Comparison of ENCODE assay signal across 16 mouse cellular contexts in the genomic region with DNA sequence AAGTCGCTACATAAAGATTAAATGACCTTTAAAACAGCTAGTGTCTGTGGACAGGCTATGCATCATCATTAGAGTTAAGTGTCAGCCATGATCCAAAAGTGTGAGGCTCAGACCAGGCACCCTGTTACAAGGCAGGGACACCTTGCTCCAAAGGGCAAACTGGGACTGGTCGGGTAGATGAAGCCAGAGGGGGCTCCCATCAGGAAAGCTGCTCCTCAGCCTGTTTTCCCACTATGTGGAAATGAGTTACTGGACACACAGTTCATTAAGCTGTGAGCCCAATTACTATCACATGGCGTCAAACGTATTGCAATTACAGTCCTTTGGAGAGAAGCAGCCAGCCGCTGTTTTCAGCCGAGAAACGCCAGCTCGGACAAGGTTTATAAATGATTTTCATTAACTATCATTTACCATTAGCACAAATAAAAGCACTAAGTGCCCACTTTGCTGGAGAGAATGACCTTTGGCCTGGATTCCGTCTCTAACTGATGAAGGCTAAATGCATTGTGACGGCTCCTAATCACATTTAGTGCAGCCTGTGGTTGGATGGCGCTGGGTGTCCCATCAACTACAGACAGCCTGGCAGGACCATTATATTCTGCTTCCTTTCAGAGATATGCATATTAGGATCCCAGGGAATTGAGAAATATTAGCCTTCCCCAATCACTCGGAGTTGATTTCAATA.
DNase-seq lines count a peak whose midpoint lies in the region; ATAC-seq and TF ChIP-seq lines count a peak whose summit lies in the region.
"Had no signal": no experiment of that assay in that cellular context is flagged by ENCODE, and none has a peak within 500 bp of the region (broad histone marks: within the 10 kb centered on the region; RNA-seq: fewer than 3 reads in every experiment).

No protein-coding gene starts in this region.

- H3K4me3 ChIP-seq in midbrain, embryonic 11.5 days (ENCODE audit: low read depth, low read length) = no peak overlapping the region
- no peak overlapping the region for H3K4me3 ChIP-seq in midbrain, embryonic 10.5 days
- H3K4me3 ChIP-seq in hindbrain, embryonic 12.5 days = no peak overlapping the region
- H3K4me3 ChIP-seq in midbrain, embryonic 15.5 days = no peak overlapping the region
- no peak overlapping the region for H3K4me3 ChIP-seq in kidney, adult 2 months (ENCODE audit: insufficient read depth, low read depth, low read length)

- no peak for TF ChIP-seq POLR2A in kidney, adult 2 months (IDR thresholded peaks at IDR 0.05; ENCODE audit: low read depth, low read length)

- TF ChIP-seq CTCF in kidney, adult 2 months (conservative IDR thresholded peaks at IDR 0.05; ENCODE audit: insufficient read depth, insufficient read length, low read depth, low read length) = no peak

- no peaks in the 10 kb centered on the region for H3K36me3 ChIP-seq in midbrain, embryonic 11.5 days (ENCODE audit: control insufficient read depth, insufficient read depth, low read length)
- no peaks in the 10 kb centered on the region for H3K36me3 ChIP-seq in midbrain, embryonic 10.5 days
- no peaks in the 10 kb centered on the region for H3K36me3 ChIP-seq in hindbrain, embryonic 12.5 days
- no peaks in the 10 kb centered on the region for H3K36me3 ChIP-seq in midbrain, embryonic 15.5 days (replicated peaks)
- H3K36me3 ChIP-seq in kidney, adult 2 months (ENCODE audit: control insufficient read depth, insufficient read depth, low read length) = no peaks in the 10 kb centered on the region

- DNase-seq in midbrain, embryonic 11.5 days (ENCODE audit: low spot score, missing footprints) = peak; percentile 78
- no peak for DNase-seq in midbrain, embryonic 10.5 days (ENCODE audit: low spot score)
- no peak for DNase-seq in natural killer cell, adult 2 months (ENCODE audit: low spot score in 2 of 2)
- DNase-seq in kidney, adult 2 months = no peak
- DNase-seq in kidney, adult 11 months = no peak
- no peak for DNase-seq in T-cell, adult 2 months (ENCODE audit: low spot score)
- DNase-seq: adrenal gland, postnatal 25 days; cerebellum, postnatal 25 days; kidney, postnatal 4 days; liver, postnatal 0 days; right cerebral cortex, postnatal 14 days; thymus, adult 2 months had no signal

- H3K27ac ChIP-seq in midbrain, embryonic 11.5 days (ENCODE audit: low read depth, low read length) = no peak overlapping the region
- no peak overlapping the region for H3K27ac ChIP-seq in midbrain, embryonic 10.5 days (replicated peaks)
- peak overlapping the region; percentile 26; the same call in 1 of the 2 replicates for H3K27ac ChIP-seq in hindbrain, embryonic 12.5 days
- H3K27ac ChIP-seq in midbrain, embryonic 15.5 days = no peak overlapping the region
- no peak overlapping the region for H3K27ac ChIP-seq in kidney, adult 2 months (ENCODE audit: insufficient read depth, low read depth, low read length)
- H3K27ac ChIP-seq: macrophage had no signal

- WGBS in midbrain, embryonic 11.5 days = 50% methylated on average over 12 of the region's 12 CpGs
- 71% methylated on average over 12 of the region's 12 CpGs for WGBS in midbrain, embryonic 10.5 days
- WGBS in hindbrain, embryonic 12.5 days = 45% methylated on average over 12 of the region's 12 CpGs
- WGBS in midbrain, embryonic 15.5 days = 31% methylated on average over 12 of the region's 12 CpGs
- WGBS in kidney, adult 2 months = 45% methylated on average over 12 of the region's 12 CpGs

- no peak overlapping the region for H3K9ac ChIP-seq in midbrain, embryonic 11.5 days (ENCODE audit: low read length)
- H3K9ac ChIP-seq in hindbrain, embryonic 12.5 days = no peak overlapping the region
- H3K9ac ChIP-seq in midbrain, embryonic 15.5 days = no peak overlapping the region
- H3K9ac ChIP-seq: liver, postnatal 0 days had no signal

- H3K27me3 ChIP-seq in midbrain, embryonic 11.5 days (ENCODE audit: control insufficient read depth, insufficient read depth, low read length) = no peaks in the 10 kb centered on the region
- H3K27me3 ChIP-seq in midbrain, embryonic 10.5 days (ENCODE audit: low read depth, poor library complexity, severe bottlenecking) = no peaks in the 10 kb centered on the region
- no peaks in the 10 kb centered on the region for H3K27me3 ChIP-seq in hindbrain, embryonic 12.5 days
- no peaks in the 10 kb centered on the region for H3K27me3 ChIP-seq in midbrain, embryonic 15.5 days (replicated peaks)
- H3K27me3 ChIP-seq in kidney, adult 2 months (replicated peaks; ENCODE audit: control insufficient read depth, insufficient read depth, low read length) = no peaks in the 10 kb centered on the region

- no peak overlapping the region for H3K4me2 ChIP-seq in midbrain, embryonic 11.5 days
- peak overlapping the region; percentile 15; the same call in 1 of the 2 replicates for H3K4me2 ChIP-seq in hindbrain, embryonic 12.5 days (replicated peaks)
- peak overlapping the region; percentile 21; the same call in 1 of the 2 replicates for H3K4me2 ChIP-seq in midbrain, embryonic 15.5 days

- peaks cover 3% of the 10 kb centered on the region; the same call in 1 of the 2 replicates for H3K4me1 ChIP-seq in midbrain, embryonic 11.5 days (ENCODE audit: control insufficient read depth, insufficient read depth, low read length)
- peaks cover 9% of the 10 kb centered on the region; the same call in 1 of the 2 replicates for H3K4me1 ChIP-seq in midbrain, embryonic 10.5 days
- H3K4me1 ChIP-seq in hindbrain, embryonic 12.5 days = peaks cover 7% of the 10 kb centered on the region; the same call in 1 of the 2 replicates
- peaks cover 10% of the 10 kb centered on the region for H3K4me1 ChIP-seq in midbrain, embryonic 15.5 days
- H3K4me1 ChIP-seq in kidney, adult 2 months (ENCODE audit: control insufficient read depth, insufficient read depth, low read length) = no peaks in the 10 kb centered on the region

- H3K9me3 ChIP-seq in midbrain, embryonic 11.5 days (ENCODE audit: control insufficient read depth, low read length) = no peaks in the 10 kb centered on the region
- H3K9me3 ChIP-seq in midbrain, embryonic 10.5 days (replicated peaks) = no peaks in the 10 kb centered on the region
- H3K9me3 ChIP-seq in hindbrain, embryonic 12.5 days (replicated peaks) = no peaks in the 10 kb centered on the region
- no peaks in the 10 kb centered on the region for H3K9me3 ChIP-seq in midbrain, embryonic 15.5 days

- ATAC-seq in midbrain, embryonic 11.5 days (ENCODE audit: low FRiP score) = no peak
- peak; percentile 64 for ATAC-seq in hindbrain, embryonic 12.5 days (ENCODE audit: low FRiP score)
- no peak for ATAC-seq in midbrain, embryonic 15.5 days (replicated peaks)
- ATAC-seq: intestine, postnatal 0 days; liver, postnatal 0 days had no signal
